Mouse (Mus musculus) lung, embryonic 14.5 days (tissue): ENCODE measurements at regions not wholly inside any gene's neighbourhood (a gene's known extent, or its start where the extent isn't known, plus 50 kb on each side); places are given as distances from the start of the nearest gene placed in this dataset.

ENCODE experiments used
- ATAC-seq: fragments of 200-750 bp; cut with Nextera tagmentation; 2 replicates; pipeline ENCODE4 v1.8.0; 2017; ENCODE audit warnings: mild to moderate bottlenecking, moderate TSS enrichment, moderate library complexity; ENCODE audit not compliant: insufficient read depth
- DNase-seq: peaks from one replicate; pipeline ENCODE4 v3.0.0-alpha.2; 2015
- H3K27ac ChIP-seq: fragments of 300-500 bp; sonication (generic); 2 replicates; pipeline ENCODE4 v1.5.1; 2014; ENCODE audit warnings: low read depth, mild to moderate bottlenecking, moderate library complexity
- H3K27me3 ChIP-seq: fragments of 300-500 bp; sonication (generic); 2 replicates; pipeline ENCODE4 v1.6.1; 2014; ENCODE audit warnings: low read length, control low read depth; ENCODE audit not compliant: insufficient read depth
- H3K36me3 ChIP-seq: fragments of 300-500 bp; sonication (generic); 2 replicates; pipeline ENCODE4 v1.6.1; 2014; ENCODE audit warnings: control low read depth; ENCODE audit not compliant: insufficient read depth
- H3K4me1 ChIP-seq: fragments of 300-500 bp; sonication (generic); 2 replicates; pipeline ENCODE4 v1.6.1; 2014; ENCODE audit warnings: antibody characterized with exemption, control low read depth; ENCODE audit not compliant: insufficient read depth
- H3K4me2 ChIP-seq: fragments of 300-500 bp; sonication (generic); 2 replicates; pipeline ENCODE4 v1.6.1; 2014; ENCODE audit warnings: mild to moderate bottlenecking
- H3K4me3 ChIP-seq: fragments of 300-500 bp; sonication (generic); 2 replicates; pipeline ENCODE4 v1.5.1; 2014; ENCODE audit warnings: low read depth, low read length
- H3K9ac ChIP-seq: fragments of 300-500 bp; sonication (generic); 2 replicates; pipeline ENCODE4 v1.6.1; 2014
- H3K9me3 ChIP-seq: fragments of 300-500 bp; sonication (generic); 2 replicates; pipeline ENCODE4 v1.6.1; 2016; ENCODE audit warnings: low read depth, low read length, control low read depth
- CTCF ChIP-seq: IDR thresholded peaks from 2 replicates; pipeline ENCODE4 v1.5.1; 2016; ENCODE audit warnings: antibody characterized with exemption, low read depth
- WGBS: fragments of 180-500 bp; shearing (Covaris S2); extraction: QIAGEN DNeasy Blood & Tissue Kit; methylation state at CpG from one replicate; pipeline ENCODE4 v1.1.7; 2014; 5-methylcytosine and 5-hydroxymethylcytosine counted together

GRCm38 (mm10) chr7:128960575-128960974 is 215.8 kb downstream of the Sec23ip start:
- no peaks in the 10 kb centered on the region for H3K4me1 ChIP-seq
- no peak overlapping the region for H3K27ac ChIP-seq
- ATAC-seq (no peak), DNase-seq (no peak)
- no peak for TF ChIP-seq CTCF
- H3K9me3 ChIP-seq, result no peaks in the 10 kb centered on the region
- no peaks in the 10 kb centered on the region for H3K27me3 ChIP-seq
- no peak overlapping the region for H3K4me3 ChIP-seq
- no peaks in the 10 kb centered on the region for H3K36me3 ChIP-seq
- no peak overlapping the region for H3K4me2 ChIP-seq
- no peak overlapping the region for H3K9ac ChIP-seq
- WGBS, result 79% methylated on average over 5 of the region's 5 CpGs

- no peak for ATAC-seq
- TF ChIP-seq CTCF, result no peak
Measured at GRCm38 (mm10) chr7:128979904-128980303, 235.2 kb downstream of the Sec23ip start.

GRCm38 (mm10) chr7:128980827-128981226 is 236.1 kb downstream of the Sec23ip start:
- WGBS, result 53% methylated on average over 7 of the region's 7 CpGs
- peak; percentile 30 for DNase-seq
- no peak overlapping the region for H3K4me3 ChIP-seq

More at GRCm38 (mm10) chr7:128979904-128980303, 235.2 kb downstream of the Sec23ip start:
- no peaks in the 10 kb centered on the region for H3K9me3 ChIP-seq
- no peak overlapping the region for H3K9ac ChIP-seq
- no peak overlapping the region for H3K4me2 ChIP-seq
- DNase-seq, result peak; percentile 4
- no peaks in the 10 kb centered on the region for H3K36me3 ChIP-seq
- no peak overlapping the region for H3K27ac ChIP-seq
- 57% methylated on average over 4 of the region's 4 CpGs for WGBS
- no peaks in the 10 kb centered on the region for H3K4me1 ChIP-seq
- no peaks in the 10 kb centered on the region for H3K27me3 ChIP-seq
- H3K4me3 ChIP-seq, result no peak overlapping the region

GRCm38 (mm10) chr7:128998759-128999158 is 254.0 kb downstream of the Sec23ip start:
- H3K36me3 ChIP-seq, result no peaks in the 10 kb centered on the region

More at GRCm38 (mm10) chr7:128980827-128981226, 236.1 kb downstream of the Sec23ip start:
- no peak overlapping the region for H3K4me2 ChIP-seq
- TF ChIP-seq CTCF, result no peak
- H3K9me3 ChIP-seq, result no peaks in the 10 kb centered on the region
- ATAC-seq, result no peak
- no peak overlapping the region for H3K9ac ChIP-seq
- no peaks in the 10 kb centered on the region for H3K27me3 ChIP-seq
- no peak overlapping the region for H3K27ac ChIP-seq
- no peaks in the 10 kb centered on the region for H3K36me3 ChIP-seq
- H3K4me1 ChIP-seq, result no peaks in the 10 kb centered on the region

GRCm38 (mm10) chr7:129002419-129002818 is 254.4 kb upstream of the Plpp4 start:
- 71% methylated on average over 5 of the region's 5 CpGs for WGBS

More at GRCm38 (mm10) chr7:128998759-128999158, 254.0 kb downstream of the Sec23ip start:
- H3K9ac ChIP-seq, result no peak overlapping the region
- no peaks in the 10 kb centered on the region for H3K27me3 ChIP-seq
- no peak for ATAC-seq
- no peak overlapping the region for H3K27ac ChIP-seq
- no peak for DNase-seq
- no peaks in the 10 kb centered on the region for H3K4me1 ChIP-seq
- H3K9me3 ChIP-seq, result no peaks in the 10 kb centered on the region
- no peak overlapping the region for H3K4me3 ChIP-seq
- no peak for TF ChIP-seq CTCF
- no peak overlapping the region for H3K4me2 ChIP-seq
- WGBS, result 44% methylated on average over 4 of the region's 4 CpGs

GRCm38 (mm10) chr7:129003150-129003549 is 253.7 kb upstream of the Plpp4 start:
- TF ChIP-seq CTCF, result no peak

More at GRCm38 (mm10) chr7:129002419-129002818, 254.4 kb upstream of the Plpp4 start:
- no peaks in the 10 kb centered on the region for H3K4me1 ChIP-seq
- no peak overlapping the region for H3K9ac ChIP-seq
- ATAC-seq (no peak), DNase-seq (no peak)
- TF ChIP-seq CTCF, result no peak
- H3K27me3 ChIP-seq, result no peaks in the 10 kb centered on the region
- H3K4me2 ChIP-seq, result no peak overlapping the region
- H3K36me3 ChIP-seq, result no peaks in the 10 kb centered on the region
- H3K27ac ChIP-seq, result no peak overlapping the region
- no peaks in the 10 kb centered on the region for H3K9me3 ChIP-seq
- H3K4me3 ChIP-seq, result no peak overlapping the region

GRCm38 (mm10) chr7:129016353-129016752 is 240.5 kb upstream of the Plpp4 start:
- no peak for ATAC-seq
- DNase-seq, result no peak
- H3K36me3 ChIP-seq, result no peaks in the 10 kb centered on the region
- no peaks in the 10 kb centered on the region for H3K4me1 ChIP-seq
- no peaks in the 10 kb centered on the region for H3K27me3 ChIP-seq
- H3K27ac ChIP-seq, result no peak overlapping the region
- H3K9ac ChIP-seq, result no peak overlapping the region
- H3K4me3 ChIP-seq, result no peak overlapping the region
- TF ChIP-seq CTCF, result no peak
- no peak overlapping the region for H3K4me2 ChIP-seq
- 77% methylated on average over 6 of the region's 6 CpGs for WGBS
- no peaks in the 10 kb centered on the region; the same call in 1 of the 2 replicates for H3K9me3 ChIP-seq

More at GRCm38 (mm10) chr7:129003150-129003549, 253.7 kb upstream of the Plpp4 start:
- Histone ChIP-seq H3K9ac (no peak overlapping the region), H3K36me3 (no peaks in the 10 kb centered on the region), H3K27ac (no peak overlapping the region), H3K27me3 (no peaks in the 10 kb centered on the region), H3K4me2 (no peak overlapping the region), H3K4me3 (no peak overlapping the region), H3K9me3 (no peaks in the 10 kb centered on the region), H3K4me1 (no peaks in the 10 kb centered on the region)
- no peak for DNase-seq
- WGBS, result 56% methylated on average over 1 of the region's 1 CpGs
- ATAC-seq, result no peak

- no peak for TF ChIP-seq CTCF
- Histone ChIP-seq H3K4me1 (no peaks in the 10 kb centered on the region), H3K27me3 (no peaks in the 10 kb centered on the region), H3K4me2 (no peak overlapping the region), H3K9ac (no peak overlapping the region), H3K36me3 (no peaks in the 10 kb centered on the region), H3K9me3 (no peaks in the 10 kb centered on the region), H3K27ac (no peak overlapping the region), H3K4me3 (no peak overlapping the region)
- ATAC-seq (no peak), DNase-seq (no peak)
- 37% methylated on average over 2 of the region's 2 CpGs for WGBS
Measured at GRCm38 (mm10) chr7:129027116-129027515, 229.7 kb upstream of the Plpp4 start.
